Mouse (Mus musculus): Measurements from ENCODE around the gene Cdk20.

DNA sequence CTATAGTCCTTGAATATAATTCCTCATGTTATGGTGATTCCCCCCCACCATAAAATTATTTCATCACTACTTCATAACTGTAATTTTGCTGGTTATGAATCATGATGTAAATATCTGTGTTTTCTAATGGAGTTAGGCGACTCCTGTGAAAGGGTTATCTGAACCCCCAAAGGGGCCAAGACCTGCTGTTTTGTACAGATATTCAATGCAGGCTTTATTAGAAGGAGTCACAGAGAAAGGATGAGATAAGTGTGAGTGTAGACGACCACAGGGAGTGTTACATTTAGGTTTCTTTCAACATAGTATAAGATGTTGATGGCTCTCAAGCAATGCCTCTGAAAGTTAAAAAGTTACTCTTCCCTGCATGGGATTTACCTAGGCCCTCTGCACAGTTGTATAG is 20.8 kb upstream of the Cdk20 start:
- TF ChIP-seq POLR2A (IDR thresholded peaks at IDR 0.05; ENCODE audit: insufficient read length, low read depth) (no peak), MYOD1 (IDR thresholded peaks at IDR 0.05; ENCODE audit: control insufficient read depth in 1 of 3, insufficient read length in 2 of 3, low read depth in 2 of 3) (no peak)

Measured in myocyte (in vitro differentiated cells).